Mouse (Mus musculus) lung, postnatal 0 days (tissue): ENCODE measurements around the gene Nptn. TPM values are rescaled to one million over a fixed set of nuclear protein-coding genes. Genes with fewer than 3 reads are reported as not detected.

ENCODE experiments used
- ATAC-seq: fragments of 200-750 bp; cut with Nextera tagmentation; 2 replicates; pipeline ENCODE4 v1.8.0; 2017; ENCODE audit warnings: moderate library complexity
- DNase-seq: peaks from one replicate; pipeline ENCODE4 v3.0.0-alpha.2; 2016; ENCODE audit warnings: low spot score
- H3K27ac ChIP-seq: fragments of 300-500 bp; sonication (generic); 2 replicates; pipeline ENCODE4 v1.5.1; 2014; ENCODE audit warnings: antibody characterized with exemption, mild to moderate bottlenecking, low read length, mixed read lengths
- H3K27me3 ChIP-seq: fragments of 300-500 bp; sonication (generic); replicated peaks from 2 replicates; pipeline ENCODE4 v1.6.1; 2014; ENCODE audit warnings: low read length, mixed read lengths; ENCODE audit not compliant: insufficient read depth
- H3K36me3 ChIP-seq: fragments of 300-500 bp; sonication (generic); 2 replicates; pipeline ENCODE4 v1.6.1; 2014; ENCODE audit warnings: low read length, mixed read lengths; ENCODE audit not compliant: insufficient read depth
- H3K4me1 ChIP-seq: fragments of 300-500 bp; sonication (generic); 2 replicates; pipeline ENCODE4 v1.6.1; 2014; ENCODE audit warnings: antibody characterized with exemption, low read depth, low read length, mixed read lengths; ENCODE audit not compliant: insufficient read depth
- H3K4me2 ChIP-seq: fragments of 300-500 bp; sonication (generic); replicated peaks from 2 replicates; pipeline ENCODE4 v1.6.1; 2014; ENCODE audit warnings: low read depth, mild to moderate bottlenecking, low read length, moderate library complexity, mixed read lengths
- H3K4me3 ChIP-seq: fragments of 300-500 bp; sonication (generic); 2 replicates; pipeline ENCODE4 v1.5.1; 2014; ENCODE audit warnings: low read depth, low read length
- H3K9ac ChIP-seq: fragments of 300-500 bp; sonication (generic); replicated peaks from 2 replicates; pipeline ENCODE4 v1.6.1; 2014; ENCODE audit warnings: low read depth, mild to moderate bottlenecking
- H3K9me3 ChIP-seq: fragments of 300-500 bp; sonication (generic); 2 replicates; pipeline ENCODE4 v1.6.1; 2016; ENCODE audit warnings: low read length, mixed read lengths
- CTCF ChIP-seq: IDR thresholded peaks from 2 replicates; pipeline ENCODE4 v1.5.1; 2016; ENCODE audit warnings: antibody characterized with exemption, mild to moderate bottlenecking
- EP300 ChIP-seq: IDR thresholded peaks from 2 replicates; pipeline ENCODE4 v1.6.1; 2016; ENCODE audit warnings: antibody characterized with exemption, mild to moderate bottlenecking, control low read depth
- WGBS: fragments of 180-500 bp; shearing (Covaris S2); extraction: QIAGEN DNeasy Blood & Tissue Kit; methylation state at CpG from one replicate; pipeline ENCODE4 v1.1.7; 2014; 5-methylcytosine and 5-hydroxymethylcytosine counted together
- polyA plus RNA-seq: library from polyadenylated mRNA; unstranded; fragments of >200 nt; fragmentation: Nextera tagmentation; extraction: Ambion mirVana; gene quantifications from 2 replicates; pipeline ENCODE4 v1.2.1, GENCODE M21; 2015

The Nptn gene
- polyA plus RNA-seq, 1 experiment from 2014 or later = 132 TPM

DNA sequence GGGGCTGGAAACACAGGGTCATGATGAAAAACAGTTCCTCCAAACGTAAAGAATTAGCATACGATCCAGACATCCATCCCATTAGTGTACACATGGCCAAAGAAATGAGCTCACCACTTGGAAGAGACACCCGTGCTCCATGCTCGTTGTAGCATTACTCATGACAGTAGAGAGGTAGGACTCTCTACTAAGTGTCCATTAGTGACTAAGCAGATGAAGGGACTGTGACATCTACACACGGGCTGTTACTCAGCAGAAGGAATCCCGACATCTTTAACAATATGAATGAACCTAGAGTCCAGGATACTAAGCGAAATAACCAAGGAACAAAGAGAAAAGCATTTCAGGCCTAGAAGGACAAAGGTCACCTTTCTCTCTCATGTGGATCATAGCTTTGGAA, 124.0 kb downstream of the Nptn start:
- H3K4me1 ChIP-seq = no peaks in the 10 kb centered on the region
- H3K27ac ChIP-seq = no peak overlapping the region
- no peak overlapping the region for H3K4me3 ChIP-seq
- no peak for DNase-seq
- no peaks in the 10 kb centered on the region for H3K36me3 ChIP-seq
- H3K9ac ChIP-seq = no peak overlapping the region
- no peak overlapping the region for H3K4me2 ChIP-seq
- no peaks in the 10 kb centered on the region for H3K9me3 ChIP-seq
- 66% methylated on average over 7 of the region's 7 CpGs for WGBS
- no peak for ATAC-seq
- H3K27me3 ChIP-seq = no peaks in the 10 kb centered on the region
- TF ChIP-seq EP300 (no peak), CTCF (no peak)

Other genes with a start within 250 kb of the Nptn start
- gene Tbc1d21, start 211.8 kb upstream of the Nptn start, polyA plus RNA-seq = not detected in 2 replicates
- 1.0 and 1.2 TPM in 2 replicates for gene Insyn1, start 93.6 kb upstream of the Nptn start, polyA plus RNA-seq
- gene Cd276, start 26.8 kb upstream of the Nptn start, polyA plus RNA-seq = 9.9 and 10.7 TPM in 2 replicates
- 5.0 and 6.2 TPM in 2 replicates for gene Rec114, start 161.7 kb downstream of the Nptn start, polyA plus RNA-seq
- 0.06 and 0.11 TPM in 2 replicates for gene Hcn4, start 241.2 kb downstream of the Nptn start, polyA plus RNA-seq